Mouse (Mus musculus) testis, postnatal 14 days (tissue): ENCODE data around the gene Rpn2.

Experiments
- DNase-seq: peaks from one replicate; pipeline ENCODE4 v3.0.0; 2021; ENCODE audit warnings: low spot score

The Rpn2 gene

DNA sequence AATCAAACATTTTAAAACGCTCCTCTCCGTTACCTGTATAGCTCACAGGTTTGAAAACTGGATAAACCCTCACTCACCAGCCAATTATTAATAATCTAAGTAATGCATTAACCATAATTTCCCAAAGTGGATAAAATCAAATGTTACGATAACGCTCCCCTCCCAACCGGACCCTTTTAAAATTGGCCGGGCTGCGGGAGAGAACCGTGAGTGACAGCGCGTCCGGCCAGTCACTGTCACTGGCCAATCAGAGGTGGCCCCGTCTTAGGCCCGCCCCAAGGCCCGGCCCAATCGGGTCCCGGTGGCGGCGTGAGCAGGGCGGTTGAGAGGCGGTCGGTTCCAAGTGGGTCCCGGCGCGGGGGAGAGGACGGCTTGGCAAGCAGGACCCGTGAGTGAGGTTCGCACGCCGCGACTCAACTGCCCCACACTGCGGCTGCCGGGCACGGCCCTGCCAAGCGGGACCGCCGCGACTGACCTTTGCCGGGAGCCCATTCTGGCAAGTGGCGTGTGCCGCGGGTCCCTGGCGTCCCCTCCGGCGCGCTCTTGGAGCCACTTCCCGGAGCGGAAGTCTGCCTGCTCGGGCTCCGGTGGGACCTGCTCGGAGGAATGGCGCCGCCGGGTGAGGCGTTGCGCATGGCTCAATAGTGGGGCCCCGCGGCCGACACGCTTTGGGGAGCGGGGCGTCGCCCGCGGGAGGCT, at the start of gene Rpn2:
Gene Rpn2, plus strand, starts transcription at position 301 of the 699 bp plus-strand sequence.
- peak; percentile 97 for DNase-seq

DNA sequence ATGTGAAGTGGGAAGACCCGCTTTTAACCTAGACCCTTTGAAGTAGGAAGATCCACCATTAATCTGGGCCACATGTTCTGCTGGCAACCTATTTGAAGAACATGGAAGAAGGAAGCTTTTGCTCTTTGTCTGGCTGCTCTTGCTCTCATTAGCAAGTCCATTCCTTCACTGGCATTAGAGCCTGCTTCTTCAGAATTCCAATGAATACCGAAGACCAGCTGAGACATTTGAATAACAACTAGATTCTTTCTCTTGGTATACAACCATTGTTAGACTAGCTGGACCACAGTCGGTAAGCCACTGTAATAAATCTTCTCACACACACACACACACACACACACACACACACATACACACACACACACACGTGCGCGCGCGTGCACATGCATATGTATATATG, 42.9 kb upstream of the Rpn2 start:
- DNase-seq, result no peak

DNA sequence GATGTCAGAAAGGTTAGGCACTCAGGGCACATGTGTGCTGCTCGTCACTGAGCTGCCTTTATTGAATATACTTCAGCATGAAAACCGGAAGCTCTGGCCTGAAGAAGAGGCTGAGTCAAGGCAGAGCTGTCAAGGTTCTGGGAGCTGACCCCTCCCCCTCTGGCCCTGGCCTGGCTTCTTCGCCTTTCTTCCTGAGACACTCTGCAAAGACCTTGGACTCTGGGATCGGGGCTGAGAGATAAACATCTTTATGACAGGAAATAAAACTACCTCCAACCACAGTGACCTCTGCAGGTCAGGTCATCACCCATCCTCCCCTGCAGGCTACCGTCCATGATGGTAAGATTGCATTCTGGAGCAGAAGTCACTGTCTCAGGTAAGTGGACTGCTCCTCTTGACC, 33.8 kb upstream of the Rpn2 start:
- DNase-seq, result no peak

DNA sequence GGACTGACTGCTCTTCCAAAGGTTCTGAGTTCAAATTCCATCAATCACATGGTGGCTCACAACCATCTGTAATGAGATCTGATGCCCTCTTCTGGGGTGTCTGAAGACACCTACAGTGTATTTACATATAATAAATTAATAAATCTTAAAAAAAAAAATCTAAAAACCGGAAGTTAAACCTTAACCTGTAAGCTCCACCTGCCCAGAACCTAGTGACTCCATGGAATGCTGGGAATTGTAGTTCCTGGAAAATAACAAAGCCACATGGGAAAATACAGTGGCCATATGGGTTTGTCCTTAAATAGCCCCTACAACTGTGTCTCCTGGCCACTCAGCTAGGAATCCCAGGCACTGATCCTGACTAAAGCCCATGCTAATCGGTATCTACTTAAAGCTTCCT, 33.2 kb upstream of the Rpn2 start:
- no peak for DNase-seq

DNA sequence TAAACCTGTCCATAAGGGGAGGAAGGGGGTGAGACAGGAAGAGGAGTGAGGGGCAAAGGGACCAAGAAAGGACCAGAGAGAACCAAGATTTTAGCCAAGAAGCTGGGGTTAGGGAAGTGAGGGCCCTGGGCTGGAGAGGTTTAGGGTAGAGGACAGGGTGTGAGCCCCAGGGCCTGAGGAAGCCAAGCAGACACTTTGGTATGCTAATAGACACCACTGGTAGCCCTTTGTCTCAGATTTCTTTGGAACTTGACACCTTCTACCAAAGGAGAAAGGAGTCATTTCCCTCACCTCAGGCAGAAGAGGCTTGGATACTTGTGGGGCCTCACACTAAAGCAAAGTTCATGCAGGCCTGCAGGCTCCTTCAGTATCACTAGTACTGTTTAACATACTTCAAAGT, 30.7 kb upstream of the Rpn2 start:
- DNase-seq, result no peak

DNA sequence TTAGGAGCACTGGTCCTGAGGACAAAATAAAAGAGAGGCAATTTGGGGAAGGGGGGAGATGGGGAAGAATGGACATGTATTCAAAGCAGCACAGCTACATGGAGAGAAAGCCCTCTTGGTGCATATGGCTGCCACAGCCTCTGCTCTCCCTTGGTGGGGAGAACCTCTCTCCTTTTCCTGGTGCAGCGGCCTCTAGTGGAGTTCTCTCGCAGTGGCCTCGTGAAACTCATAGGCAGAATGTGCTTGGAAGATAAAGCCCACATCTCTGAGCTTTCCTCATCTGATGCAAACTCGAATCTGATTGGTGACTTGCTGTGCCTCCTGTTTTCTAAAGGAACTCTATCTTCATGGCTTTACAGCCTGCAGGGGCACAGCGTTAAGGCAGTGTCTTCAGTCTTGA, 19.1 kb upstream of the Rpn2 start:
- no peak for DNase-seq

DNA sequence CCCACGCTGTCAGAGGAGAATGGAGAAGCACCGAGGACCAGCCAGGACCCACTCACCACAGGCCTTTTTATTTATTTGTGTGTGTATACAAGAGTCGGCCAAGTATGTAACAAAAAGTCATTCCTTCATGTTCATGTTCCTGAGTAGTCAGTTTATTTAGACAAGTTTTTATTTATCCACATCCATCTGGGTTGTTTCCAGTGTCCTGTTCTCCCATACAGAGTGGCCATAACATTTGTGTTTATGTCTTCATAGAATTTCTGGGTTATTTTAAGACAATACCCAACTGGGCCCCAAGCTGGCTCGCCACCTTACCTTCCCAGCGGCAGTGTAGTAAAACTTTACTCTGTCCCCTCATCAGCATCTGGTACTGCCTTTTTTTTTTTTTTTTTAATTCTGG, 16.9 kb upstream of the Rpn2 start:
- no peak for DNase-seq

DNA sequence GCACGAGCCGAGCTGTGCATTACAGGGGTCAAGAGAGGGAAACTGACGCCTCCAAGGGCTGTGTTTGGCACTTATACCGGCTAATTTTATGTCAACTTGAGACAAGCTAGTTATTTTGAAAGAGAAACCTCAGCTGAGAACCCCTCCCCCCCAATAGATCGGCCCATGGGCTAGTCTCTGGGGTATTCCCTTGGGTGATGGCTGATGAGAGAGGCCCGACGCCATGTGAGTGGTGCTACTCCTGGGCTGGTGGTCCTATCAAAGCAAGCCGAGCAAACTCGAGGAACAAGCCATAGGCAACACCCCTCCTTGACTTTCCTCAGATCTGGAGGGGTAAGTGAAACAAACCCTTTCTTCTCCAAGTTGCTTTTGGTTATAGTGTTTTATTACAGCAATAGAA, 16.3 kb upstream of the Rpn2 start:
- DNase-seq, result no peak

DNA sequence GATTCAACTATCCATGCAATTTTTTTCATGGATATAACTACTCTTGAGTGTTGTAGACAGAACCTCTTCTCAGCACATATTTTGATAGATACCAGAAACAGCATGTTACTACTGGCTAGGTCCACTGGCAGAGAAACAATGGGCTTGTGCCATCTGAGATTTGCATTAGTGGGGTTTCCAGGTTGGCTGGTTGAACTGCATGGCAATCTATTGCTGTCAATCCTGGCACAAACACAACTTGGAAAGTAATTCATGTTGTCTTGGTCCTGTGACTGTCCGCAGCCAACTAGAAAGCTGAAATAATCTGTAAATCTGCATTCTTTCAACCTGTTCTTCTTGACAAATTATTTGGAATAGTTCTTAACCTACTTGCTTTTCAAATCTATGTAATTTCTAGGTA, 15.7 kb upstream of the Rpn2 start:
- DNase-seq, result no peak

DNA sequence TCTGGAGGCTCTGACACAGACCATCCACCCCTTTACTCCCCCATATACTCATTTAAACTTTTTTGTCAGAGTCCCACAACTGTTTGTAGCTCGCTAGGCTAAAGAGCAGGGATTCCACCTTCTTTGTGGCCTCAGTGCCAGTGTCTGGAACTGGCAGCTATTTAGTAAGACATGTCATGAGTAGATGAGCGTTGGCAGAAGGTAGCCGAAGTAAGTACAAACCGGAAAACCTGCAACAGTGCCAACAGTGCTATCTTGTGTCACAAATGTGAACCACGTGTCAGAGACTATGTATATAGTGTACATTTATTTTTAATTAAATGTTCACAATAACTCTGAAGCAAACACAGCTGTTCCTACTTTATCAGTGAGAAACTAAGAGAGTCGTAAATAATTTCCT, 15.0 kb upstream of the Rpn2 start:
- DNase-seq, result no peak

DNA sequence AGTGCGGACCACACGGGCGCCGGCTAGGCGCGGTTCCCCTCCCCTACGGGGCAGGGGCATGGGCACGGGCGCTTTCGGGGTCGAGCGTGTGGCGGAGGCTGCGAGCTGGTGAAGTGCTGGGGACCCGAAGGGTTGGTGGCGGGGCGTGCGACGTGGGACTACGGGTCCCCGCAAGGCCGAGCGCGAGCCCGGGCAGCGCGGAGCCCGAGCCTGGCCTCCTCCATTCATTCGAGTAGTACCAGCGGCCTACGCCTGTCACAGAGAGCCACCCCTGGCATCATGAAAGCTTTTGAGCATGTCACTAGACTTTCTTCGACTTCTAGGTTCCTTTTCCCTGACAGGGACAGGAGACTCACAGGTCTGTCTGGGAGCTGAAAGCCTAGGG, 591 bp downstream of the Rpn2 start, which contains the start of gene Mroh8:
Gene Mroh8, minus strand, starts transcription at position 134 of the 385 bp plus-strand sequence.
- no peak for DNase-seq

DNA sequence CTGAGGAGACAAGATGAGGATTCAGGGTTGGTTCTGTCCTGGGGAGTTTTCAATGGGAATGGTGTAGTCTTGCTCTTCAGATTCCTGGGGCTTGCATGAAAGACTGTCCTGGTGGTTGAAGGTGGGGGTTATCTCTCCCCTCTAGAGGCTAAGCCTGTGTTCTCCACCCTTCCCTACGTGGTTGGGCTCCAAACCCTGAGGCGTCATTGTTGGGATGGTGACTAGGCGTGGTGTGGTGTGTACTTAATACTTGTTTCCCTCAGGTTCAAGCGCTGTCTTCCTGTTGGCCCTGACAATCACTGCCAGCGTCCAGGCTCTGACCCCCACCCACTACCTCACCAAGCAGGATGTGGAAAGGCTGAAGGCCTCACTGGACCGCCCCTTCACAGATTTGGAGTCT, 4.5 kb downstream of the Rpn2 start:
- no peak for DNase-seq

DNA sequence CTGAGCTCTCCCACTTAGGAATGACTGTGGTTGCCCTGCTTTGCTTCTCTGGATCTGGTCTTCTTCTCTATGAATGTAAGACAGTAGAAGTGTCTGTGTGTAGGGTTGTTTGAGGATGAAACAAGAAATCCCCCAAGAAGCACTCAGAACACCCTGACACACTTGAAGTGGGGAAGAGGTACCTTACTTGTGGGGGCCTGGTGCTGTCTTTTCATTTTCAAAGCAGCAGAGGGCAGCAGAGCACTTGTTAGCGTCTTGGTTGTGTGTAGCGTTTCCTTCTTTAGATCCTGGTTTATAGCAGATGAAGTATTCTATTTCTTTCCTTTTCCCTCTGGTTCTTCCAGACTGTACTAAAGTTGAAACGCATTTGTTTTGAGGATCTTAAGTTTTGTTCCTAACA, 8.7 kb downstream of the Rpn2 start:
- DNase-seq, result no peak

DNA sequence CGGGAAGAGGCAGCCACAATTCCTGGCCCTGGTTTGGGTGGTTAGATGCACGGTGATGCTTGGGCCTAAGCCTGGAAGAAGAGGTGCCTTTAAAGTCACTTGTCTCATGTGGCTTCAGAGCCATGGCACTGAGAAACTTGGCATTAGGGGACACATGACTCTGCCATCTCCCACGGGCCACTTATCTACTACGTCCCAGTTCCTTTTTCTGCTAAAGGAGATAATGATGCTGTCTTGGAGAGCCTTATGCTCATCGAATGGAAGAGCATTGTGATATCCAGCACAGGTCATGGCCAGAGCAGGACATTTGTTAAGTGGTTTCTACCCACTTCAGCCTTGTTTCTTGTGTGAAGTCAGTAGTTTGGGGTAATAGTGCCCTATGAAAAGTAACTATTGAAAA, 10.2 kb downstream of the Rpn2 start:
- DNase-seq, result no peak

DNA sequence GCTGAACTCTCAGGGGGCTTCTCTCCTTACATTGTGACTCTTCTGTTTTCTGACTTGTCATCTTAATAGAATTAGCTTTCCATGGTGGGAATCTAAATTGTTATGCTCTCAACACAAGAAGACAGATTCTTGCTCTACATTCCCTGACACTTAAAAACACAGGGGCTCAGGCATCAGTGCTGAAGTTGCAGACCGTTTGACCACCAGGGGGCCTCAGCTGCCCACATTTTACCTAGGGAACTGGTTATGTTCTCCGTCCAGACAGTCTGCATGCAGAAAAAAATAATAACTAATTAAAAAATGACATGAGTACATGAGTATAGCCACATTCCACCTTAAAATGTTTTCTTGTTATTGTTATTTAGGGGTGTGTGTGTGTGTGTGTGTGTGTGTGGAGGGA, 13.3 kb downstream of the Rpn2 start:
- no peak for DNase-seq

DNA sequence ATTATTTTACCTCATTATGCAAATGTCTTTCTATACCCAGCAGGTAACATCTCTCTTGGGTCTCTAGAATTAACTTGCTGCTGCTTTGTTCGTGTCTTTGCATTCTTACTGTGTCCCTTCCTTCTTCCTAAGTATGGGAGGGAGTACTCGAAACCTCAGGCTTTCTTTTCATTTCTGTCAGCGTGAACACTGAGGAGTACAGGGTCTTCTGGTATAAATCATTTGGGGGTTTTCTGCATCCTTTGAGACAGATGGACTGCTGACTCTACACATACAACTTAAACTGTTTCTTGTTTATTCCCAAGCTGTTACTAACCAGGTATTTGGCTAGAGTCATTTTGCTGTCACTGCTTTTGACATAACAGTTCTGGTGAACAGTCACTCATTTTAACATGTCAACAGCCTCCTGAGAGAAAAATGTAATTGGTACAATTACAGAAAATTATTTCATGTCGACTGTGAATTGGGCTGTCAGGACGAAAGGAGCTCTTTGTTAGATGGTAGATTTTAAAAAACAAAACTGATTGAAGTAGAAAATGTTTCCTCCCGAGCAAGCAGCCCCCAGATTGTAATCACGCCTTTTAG, 17.4 kb downstream of the Rpn2 start:
- DNase-seq, result no peak

DNA sequence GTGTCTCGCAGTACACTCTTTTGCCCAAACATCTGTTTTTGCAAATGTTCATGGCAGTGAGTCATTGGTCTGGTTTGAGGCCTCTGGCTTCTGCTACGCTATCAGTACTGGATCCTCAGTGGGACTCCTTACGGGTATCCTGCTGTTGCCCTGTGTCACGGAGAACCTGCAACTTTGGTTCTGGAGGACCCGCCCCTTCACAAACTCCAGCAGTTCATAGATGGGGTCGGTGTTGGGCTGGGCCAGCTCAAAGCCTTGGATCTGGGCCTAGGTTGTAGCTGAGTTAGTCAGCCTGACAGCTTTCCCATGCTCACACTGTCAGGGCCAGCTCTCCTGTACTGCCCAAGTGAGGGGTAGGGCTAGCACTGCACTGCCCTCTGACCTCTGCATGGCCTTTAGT, 21.2 kb downstream of the Rpn2 start:
- DNase-seq, result no peak

DNA sequence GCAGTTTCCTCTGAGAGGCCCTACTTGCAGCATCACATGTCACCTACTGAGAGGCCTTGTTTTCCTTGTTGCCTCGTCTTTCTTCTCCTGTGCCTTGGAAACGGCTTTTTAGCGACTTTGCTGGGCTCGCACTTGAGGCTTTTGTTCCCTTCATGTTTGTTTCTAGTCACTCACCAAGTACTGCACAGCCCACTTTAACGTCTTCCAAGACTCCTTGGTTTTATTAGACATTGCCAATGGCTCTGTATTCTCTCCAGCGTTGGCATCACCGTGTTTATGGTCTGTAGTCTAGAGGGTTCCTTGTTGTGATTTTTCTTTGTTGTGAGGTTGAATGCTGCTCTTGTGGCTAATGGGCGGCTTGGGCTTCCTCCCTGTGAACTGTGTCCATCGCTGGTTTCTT, 24.3 kb downstream of the Rpn2 start:
- no peak for DNase-seq

DNA sequence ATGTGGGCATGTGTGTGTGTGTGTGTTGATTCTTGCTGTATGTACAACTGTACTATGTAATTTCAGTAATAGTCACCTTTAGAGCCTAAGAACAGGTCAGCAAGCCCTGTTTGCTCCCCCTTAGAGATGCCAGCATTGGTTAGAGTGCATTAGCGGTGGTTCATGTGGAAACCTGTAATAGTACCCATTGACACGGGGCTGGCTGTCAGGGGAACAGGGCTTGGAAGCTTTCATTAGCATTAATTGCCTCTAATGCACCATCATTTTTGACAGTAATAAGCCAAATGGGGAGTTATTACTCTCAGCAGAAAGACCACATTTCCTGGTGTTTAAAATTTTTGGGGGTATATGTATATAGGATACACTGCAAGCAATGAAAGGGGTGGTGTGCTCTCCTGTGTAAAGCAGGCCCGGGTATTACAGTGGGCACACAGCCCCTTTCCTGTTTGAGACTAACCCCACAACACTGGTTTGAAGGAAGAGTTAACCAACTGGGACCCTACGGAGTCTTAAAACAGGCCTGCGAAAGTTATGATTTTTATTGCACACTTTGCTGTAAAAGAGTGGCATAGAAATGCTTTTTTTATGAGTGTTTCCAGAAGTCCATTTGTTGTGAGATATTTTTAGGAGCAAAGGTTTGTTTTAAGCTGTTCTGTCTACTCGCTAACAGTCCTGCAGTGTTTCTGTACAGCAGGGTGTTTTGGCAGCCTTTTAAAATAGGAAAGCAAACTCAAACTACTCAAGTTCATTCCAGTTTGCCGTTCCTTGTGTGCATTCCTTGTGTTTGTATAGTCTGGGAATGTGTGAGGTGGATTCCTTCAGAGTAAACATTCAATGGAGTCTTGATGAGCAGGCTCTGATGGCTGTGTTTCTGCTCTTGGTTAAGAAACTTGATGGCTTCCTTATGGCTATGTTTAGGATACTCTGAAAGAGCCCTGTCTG, 27.5 kb downstream of the Rpn2 start:
- DNase-seq, result no peak

DNA sequence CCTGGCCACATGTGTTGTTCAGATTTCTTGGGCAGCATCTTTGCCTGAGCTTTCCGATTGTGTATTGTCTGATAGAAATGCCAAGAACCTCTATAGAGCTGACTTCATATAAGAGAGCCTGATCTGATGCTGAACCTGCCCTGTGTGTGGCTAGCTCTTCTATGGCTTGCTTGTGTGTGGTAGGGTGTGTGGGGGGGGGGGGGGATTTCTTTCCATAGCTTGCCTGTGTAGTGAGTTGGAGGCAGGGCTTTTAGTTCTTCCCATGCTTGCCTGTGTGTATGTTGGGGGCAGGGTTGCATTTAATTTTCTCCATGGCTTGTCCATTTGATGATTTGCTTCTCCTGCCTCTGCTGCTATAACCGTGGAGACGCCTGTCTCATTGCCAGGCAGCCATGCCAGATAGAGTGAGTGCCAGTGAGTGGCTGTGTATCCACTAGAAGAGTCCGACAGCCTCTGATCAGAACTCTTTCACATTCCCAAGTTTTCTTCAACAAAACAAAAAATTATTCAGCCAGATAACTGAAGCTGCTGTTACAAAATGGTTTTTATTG, 29.0 kb downstream of the Rpn2 start:
- no peak for DNase-seq

DNA sequence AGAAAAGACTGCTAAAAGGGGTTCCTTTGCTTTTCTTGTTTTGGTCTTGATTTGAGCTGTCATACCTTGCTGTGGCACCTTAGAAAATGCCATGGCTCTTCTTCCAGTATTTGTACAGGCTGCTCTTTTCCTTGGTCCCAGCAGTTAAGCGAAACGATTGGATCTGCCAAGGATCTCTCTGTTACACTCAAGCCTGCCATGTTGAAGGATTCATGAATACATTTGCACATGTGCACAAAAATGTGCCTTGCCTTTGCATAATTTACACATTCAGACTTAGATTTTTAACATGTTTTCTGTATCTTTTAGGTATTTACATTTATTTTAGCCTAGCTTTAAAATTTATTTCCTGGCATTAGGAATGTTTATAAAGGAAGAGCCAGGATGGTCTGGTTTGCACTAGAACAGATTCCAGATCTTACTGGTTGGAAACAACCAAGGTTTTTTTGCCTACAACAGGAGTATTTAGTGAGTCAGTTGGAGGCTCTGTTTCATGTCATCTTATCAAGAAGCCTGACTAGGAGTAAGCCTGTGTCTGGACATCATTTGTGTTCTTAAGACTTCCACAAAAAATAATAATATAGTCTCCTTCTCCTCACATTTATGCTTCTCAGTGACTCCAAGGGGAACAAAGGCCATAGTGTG, 29.6 kb downstream of the Rpn2 start:
- DNase-seq, result no peak

DNA sequence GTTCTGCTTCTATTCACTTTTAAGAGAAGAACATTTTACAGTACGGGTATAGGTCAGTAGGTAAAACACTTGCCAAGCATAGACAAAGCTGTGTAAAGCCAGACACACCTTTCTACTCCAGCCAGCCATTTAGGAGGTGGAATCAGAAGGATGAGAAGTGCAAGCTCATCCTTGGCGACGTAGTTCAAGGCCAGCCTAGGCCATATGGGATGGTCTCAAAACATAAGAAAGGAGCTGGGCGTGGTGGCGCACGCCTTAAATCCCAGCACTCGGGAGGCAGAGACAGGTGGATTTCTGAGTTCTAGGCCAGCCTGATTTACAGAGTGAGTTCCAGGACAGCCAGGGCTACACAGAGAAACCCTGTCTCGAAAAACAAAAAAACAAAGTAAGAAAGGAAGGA, 30.8 kb downstream of the Rpn2 start:
- no peak for DNase-seq
